Mouse (Mus musculus): ENCODE data around the gene Gli1. TPM values are rescaled to one million over a fixed set of nuclear protein-coding genes. Genes with fewer than 3 reads are reported as not detected.

Gli1 gene
- total RNA-seq, 1 experiment from 2014 or later: not detected

GRCm38 (mm10) chr10:127349810-127350209 is 8.0 kb upstream of the Gli1 start:
- ATAC-seq (replicated peaks; ENCODE audit: low read depth, poor library complexity, severe bottlenecking): no peak

- no peak for ATAC-seq (replicated peaks; ENCODE audit: low read depth, poor library complexity, severe bottlenecking)
Measured at GRCm38 (mm10) chr10:127348957-127349356, 7.2 kb upstream of the Gli1 start.

GRCm38 (mm10) chr10:127346173-127346572 is 4.4 kb upstream of the Gli1 start:
- no peak for ATAC-seq (replicated peaks; ENCODE audit: low read depth, poor library complexity, severe bottlenecking)

GRCm38 (mm10) chr10:127343029-127343428 is 1.3 kb upstream of the Gli1 start:
- ATAC-seq (replicated peaks; ENCODE audit: low read depth, poor library complexity, severe bottlenecking): no peak

GRCm38 (mm10) chr10:127341360-127341690 is 449 bp downstream of the Gli1 start:
- no peak for ATAC-seq (replicated peaks; ENCODE audit: low read depth, poor library complexity, severe bottlenecking)

GRCm38 (mm10) chr10:127340577-127341359 is 1.0 kb downstream of the Gli1 start:
- no peak for ATAC-seq (replicated peaks; ENCODE audit: low read depth, poor library complexity, severe bottlenecking)

GRCm38 (mm10) chr10:127339683-127340576 is 1.8 kb downstream of the Gli1 start:
- 0 out of 2 replicates have a peak, but pooled peaks have one; percentile 5 for ATAC-seq (replicated peaks; ENCODE audit: low read depth, poor library complexity, severe bottlenecking)

GRCm38 (mm10) chr10:127338930-127339682 is 2.7 kb downstream of the Gli1 start:
- peak; percentile 80 for ATAC-seq (replicated peaks; ENCODE audit: low read depth, poor library complexity, severe bottlenecking)

GRCm38 (mm10) chr10:127337536-127338099 is 4.2 kb downstream of the Gli1 start:
- ATAC-seq (replicated peaks; ENCODE audit: low read depth, poor library complexity, severe bottlenecking): no peak

GRCm38 (mm10) chr10:127336952-127337351 is 4.8 kb downstream of the Gli1 start:
- ATAC-seq (replicated peaks; ENCODE audit: low read depth, poor library complexity, severe bottlenecking): no peak

GRCm38 (mm10) chr10:127335271-127335670 is 6.5 kb downstream of the Gli1 start:
- no peak for ATAC-seq (replicated peaks; ENCODE audit: low read depth, poor library complexity, severe bottlenecking)

GRCm38 (mm10) chr10:127333152-127333551 is 8.6 kb downstream of the Gli1 start:
- ATAC-seq (replicated peaks; ENCODE audit: low read depth, poor library complexity, severe bottlenecking): peak; percentile 26; the same call in 1 of the 2 replicates

- no peak for ATAC-seq (replicated peaks; ENCODE audit: low read depth, poor library complexity, severe bottlenecking)
Measured at GRCm38 (mm10) chr10:127332211-127332874, 9.4 kb downstream of the Gli1 start.

- ATAC-seq (replicated peaks; ENCODE audit: low read depth, poor library complexity, severe bottlenecking): no peak
Measured at GRCm38 (mm10) chr10:127330212-127330611, 11.6 kb downstream of the Gli1 start.

GRCm38 (mm10) chr10:127327461-127328145 is 14.2 kb downstream of the Gli1 start:
- ATAC-seq (replicated peaks; ENCODE audit: low read depth, poor library complexity, severe bottlenecking): no peak

GRCm38 (mm10) chr10:127326828-127327227 is 14.9 kb downstream of the Gli1 start:
- no peak for ATAC-seq (replicated peaks; ENCODE audit: low read depth, poor library complexity, severe bottlenecking)

- peak; percentile 10; the same call in 1 of the 2 replicates for ATAC-seq (replicated peaks; ENCODE audit: low read depth, poor library complexity, severe bottlenecking)
Measured at GRCm38 (mm10) chr10:127326017-127326801, 15.6 kb downstream of the Gli1 start.

- ATAC-seq (replicated peaks; ENCODE audit: low read depth, poor library complexity, severe bottlenecking): no peak
Measured at GRCm38 (mm10) chr10:127325454-127326016, 16.2 kb downstream of the Gli1 start.

Data from common myeloid progenitor, adult 5-6 weeks (primary cell).